Mouse (Mus musculus) bone marrow, adult 2 months (tissue): Measurements from ENCODE around the gene Hydin. TPM values are rescaled to one million over a fixed set of nuclear protein-coding genes. Genes with fewer than 3 reads are reported as not detected.
"Not testable (repeated sequence)": the region's sequence is repeated elsewhere in the genome, so short reads cannot be mapped to it uniquely, and the experiment has no call there.

Experiments
- H3K27ac ChIP-seq: fragments of 200-500 bp; 2 replicates; pipeline ENCODE4 v1.5.1; 2012; ENCODE audit warnings: low read depth, mild to moderate bottlenecking, control low read depth, inconsistent platforms, low read length; ENCODE audit not compliant: control insufficient read depth, poor library complexity, insufficient read depth
- H3K4me1 ChIP-seq: fragments of 200-500 bp; 2 replicates; pipeline ENCODE4 v1.6.1; 2011; ENCODE audit warnings: low read length; ENCODE audit not compliant: control insufficient read depth, insufficient read depth
- H3K4me3 ChIP-seq: fragments of 200-500 bp; replicated peaks from 2 replicates; pipeline ENCODE3; 2011; ENCODE audit warnings: mild to moderate bottlenecking, low read depth, low read length, control low read depth; ENCODE audit not compliant: control insufficient read depth
- CTCF ChIP-seq: fragments of 200-500 bp; IDR thresholded peaks from 2 replicates; pipeline ENCODE4 v1.5.1; 2011; ENCODE audit warnings: low read length, control low read depth; ENCODE audit not compliant: control insufficient read depth, insufficient read depth
- POLR2A ChIP-seq: fragments of 200-500 bp; IDR thresholded peaks from 2 replicates; pipeline ENCODE4 v1.6.1; 2011; ENCODE audit warnings: low read depth, mild to moderate bottlenecking, control low read depth, low read length, borderline replicate concordance; ENCODE audit not compliant: control insufficient read depth
- WGBS: fragments of 180-500 bp; shearing (Covaris S2); methylation state at CpG from one replicate; pipeline ENCODE4 v1.1.7; 2018; 5-methylcytosine and 5-hydroxymethylcytosine counted together
- polyA plus RNA-seq: library from polyadenylated mRNA; stranded (reverse); fragments of >200 nt; gene quantifications from 2 replicates; pipeline ENCODE4 v1.2.4, GENCODE M21; 2011; ENCODE audit warnings: low replicate concordance; ENCODE audit not compliant: missing spikeins, insufficient read depth, insufficient read length

The Hydin gene
- polyA plus RNA-seq, 1 experiment = not detected

DNA sequence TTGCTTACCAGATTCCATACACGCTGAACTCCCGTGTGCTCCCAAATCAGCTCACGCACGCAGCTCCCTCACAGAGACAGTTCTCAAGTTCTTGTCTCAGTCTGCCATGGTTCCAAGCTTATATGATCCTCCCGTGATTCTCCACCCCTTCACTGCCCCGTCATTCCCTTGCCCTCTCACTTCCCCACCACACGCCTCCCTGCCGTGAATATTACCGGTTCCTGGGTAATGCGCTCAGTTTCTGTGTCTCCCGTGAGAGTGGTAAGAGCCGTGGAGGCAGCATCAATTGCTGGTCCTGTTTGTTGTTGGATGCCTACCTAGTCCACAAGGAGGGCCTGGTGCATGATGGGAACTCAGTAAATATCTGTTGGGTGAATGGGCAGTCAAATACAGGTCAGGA is 255.1 kb downstream of the Hydin start:
- H3K4me3 ChIP-seq = no peak overlapping the region
- TF ChIP-seq POLR2A (no peak), CTCF (no peak)

DNA sequence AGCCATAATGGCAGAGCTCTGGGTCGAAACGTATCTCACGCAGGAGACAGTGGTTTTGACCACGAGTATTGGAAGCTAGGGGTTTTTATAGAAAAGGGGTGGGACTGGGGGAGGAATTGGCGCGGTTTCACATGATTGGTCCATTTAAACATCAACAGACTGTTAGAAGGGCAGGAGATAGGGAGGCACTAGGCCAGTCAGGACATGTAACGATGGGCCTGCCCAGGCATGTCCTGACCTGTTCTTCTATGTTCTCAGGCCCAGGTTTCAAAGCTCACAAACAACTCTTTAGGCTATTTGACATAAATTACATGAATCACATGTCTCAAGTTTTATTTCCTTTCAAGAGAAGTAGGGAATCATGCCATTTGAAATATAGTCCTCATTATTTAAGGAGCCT is 255.7 kb downstream of the Hydin start:
- WGBS = 82% methylated on average over 7 of the region's 7 CpGs

More for the DNA sequence above, 255.1 kb downstream of the Hydin start:
- 86% methylated on average over 12 of the region's 12 CpGs for WGBS
- Histone ChIP-seq H3K27ac (no peak overlapping the region), H3K4me1 (no peaks in the 10 kb centered on the region)

GRCm38 (mm10) chr8:110522985-110523384 is 256.2 kb downstream of the Hydin start:
- Histone ChIP-seq H3K4me3 (no peak overlapping the region), H3K4me1 (no peaks in the 10 kb centered on the region), H3K27ac (no peak overlapping the region)
- WGBS = 83% methylated on average over 15 of the region's 15 CpGs
- no peak for TF ChIP-seq CTCF
- no peak for TF ChIP-seq POLR2A

More for the DNA sequence above, 255.7 kb downstream of the Hydin start:
- not testable (repeated sequence) for H3K4me3 ChIP-seq, H3K4me1 ChIP-seq, H3K27ac ChIP-seq

- H3K4me1 ChIP-seq = no peaks in the 10 kb centered on the region
- no peak overlapping the region for H3K27ac ChIP-seq
- WGBS = 64% methylated on average over 15 of the region's 15 CpGs
- H3K4me3 ChIP-seq = no peak overlapping the region
- TF ChIP-seq CTCF (no peak), POLR2A (no peak)
These were observed 258.5 kb downstream of the Hydin start for GRCm38 (mm10) chr8:110525229-110525628.

- no peaks in the 10 kb centered on the region for H3K4me1 ChIP-seq
- TF ChIP-seq POLR2A (no peak), CTCF (no peak)
- no peak overlapping the region for H3K27ac ChIP-seq
- WGBS = 59% methylated on average over 8 of the region's 8 CpGs
- no peak overlapping the region for H3K4me3 ChIP-seq
These were observed 263.4 kb downstream of the Hydin start for GRCm38 (mm10) chr8:110530008-110530762.

- H3K27ac ChIP-seq = no peak overlapping the region
- H3K4me1 ChIP-seq = no peaks in the 10 kb centered on the region
- no peak overlapping the region for H3K4me3 ChIP-seq
- no peak for TF ChIP-seq POLR2A
- no peak for TF ChIP-seq CTCF
- 78% methylated on average over 6 of the region's 6 CpGs for WGBS
These were observed 267.0 kb downstream of the Hydin start for GRCm38 (mm10) chr8:110533781-110534180.

DNA sequence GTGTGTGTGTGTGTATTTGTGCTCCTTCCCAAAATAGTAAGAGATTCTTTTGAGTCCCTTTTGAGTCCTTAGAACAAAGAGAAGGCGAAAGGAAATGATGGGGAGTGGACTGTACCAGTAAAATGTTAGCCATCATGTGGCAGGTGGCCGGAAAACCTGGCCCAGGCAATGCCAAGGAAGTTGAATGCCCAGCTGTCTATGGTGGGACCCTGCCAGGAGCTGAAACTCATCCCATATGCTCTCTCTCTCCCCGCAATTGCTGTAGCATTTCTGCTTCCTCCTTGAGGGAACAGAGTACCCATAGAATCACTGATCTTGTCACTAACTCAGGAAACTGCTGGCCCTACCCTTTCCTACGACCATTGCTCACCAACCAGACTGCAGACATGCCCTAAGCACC is 271.1 kb downstream of the Hydin start:
- Histone ChIP-seq H3K4me1 (no peaks in the 10 kb centered on the region), H3K27ac (no peak overlapping the region), H3K4me3 (no peak overlapping the region)
- no peak for TF ChIP-seq CTCF
- no peak for TF ChIP-seq POLR2A
- 56% methylated on average over 4 of the region's 4 CpGs for WGBS

GRCm38 (mm10) chr8:110550343-110550742 is 283.6 kb downstream of the Hydin start:
- WGBS = 63% methylated on average over 1 of the region's 1 CpGs
- no peaks in the 10 kb centered on the region for H3K4me1 ChIP-seq
- no peak for TF ChIP-seq POLR2A
- TF ChIP-seq CTCF = no peak
- no peak overlapping the region for H3K4me3 ChIP-seq
- H3K27ac ChIP-seq = no peak overlapping the region

DNA sequence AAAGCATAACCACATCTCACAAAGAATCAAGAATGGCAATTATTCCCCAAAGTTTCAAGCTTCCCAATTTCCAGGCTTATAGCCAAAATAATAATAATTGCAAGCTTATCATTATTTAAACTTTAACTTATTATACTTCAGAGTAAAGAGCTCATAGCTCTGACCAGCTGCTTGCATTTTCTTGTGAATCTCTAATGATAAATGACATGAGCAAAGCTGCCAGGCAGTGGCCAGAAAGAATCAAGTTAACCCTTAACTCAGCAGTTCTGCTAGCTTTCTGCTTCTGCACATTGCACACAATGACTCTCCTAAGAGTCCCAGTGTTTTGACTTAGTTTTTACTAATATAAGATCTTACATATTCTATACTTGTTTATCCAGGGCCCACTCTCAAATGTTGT is 285.3 kb downstream of the Hydin start:
- H3K27ac ChIP-seq, H3K4me1 ChIP-seq, H3K4me3 ChIP-seq: not testable (repeated sequence)
